Mouse (Mus musculus) CH12.LX (cell line): ENCODE measurements around the gene Klk7. TPM values are rescaled to one million over a fixed set of nuclear protein-coding genes. Genes with fewer than 3 reads are reported as not detected.

Source experiments
- DNase-seq: peaks from one replicate; pipeline ENCODE4 v3.0.0-alpha.2; 2013; ENCODE audit errors: extremely low read depth
- H3K27ac ChIP-seq: 2 replicates; pipeline ENCODE4 v1.5.1; 2012; ENCODE audit warnings: low read depth, mild to moderate bottlenecking, control low read depth, moderate library complexity; ENCODE audit not compliant: insufficient read depth
- H3K27me3 ChIP-seq: replicated peaks from 2 replicates; pipeline ENCODE3; 2012; ENCODE audit warnings: inconsistent platforms
- H3K36me3 ChIP-seq, 2 experiments: replicated peaks in 1 of 2; 2 replicates each; pipeline versions ENCODE3 to v1.6.1; 2012; ENCODE audit warnings: inconsistent platforms in 1 of 2, low read length in 1 of 2, mild to moderate bottlenecking in 1 of 2, mixed read lengths in 1 of 2, moderate library complexity in 1 of 2; ENCODE audit not compliant: control insufficient read depth in 1 of 2, insufficient read depth in 1 of 2
- H3K4me1 ChIP-seq, 2 experiments: 2 replicates each; pipeline ENCODE4 v1.6.1; 2012; ENCODE audit warnings: inconsistent platforms in 1 of 2, moderate library complexity in 1 of 2; ENCODE audit not compliant: insufficient read depth in 2 of 2, control insufficient read depth in 1 of 2
- H3K4me2 ChIP-seq: 2 replicates; pipeline ENCODE4 v1.6.1; 2012; ENCODE audit warnings: low read depth, mild to moderate bottlenecking, control low read depth; ENCODE audit not compliant: poor library complexity, insufficient read depth, severe bottlenecking
- H3K4me3 ChIP-seq, 3 experiments: fragments of 150-350 bp in 1 of 3; sonication (generic) in 1 of 3; replicated peaks in 1 of 3; 2 replicates each; pipeline versions ENCODE3 to v1.5.1; 2011 to 2012; ENCODE audit warnings: low read depth in 2 of 3, low read length in 2 of 3, mild to moderate bottlenecking in 2 of 3, moderate library complexity in 2 of 3, control low read depth in 1 of 3, improper control_type of control experiment in 1 of 3, inconsistent platforms in 1 of 3, mixed read lengths in 1 of 3; ENCODE audit not compliant: poor library complexity in 1 of 3
- H3K79me2 ChIP-seq: replicated peaks from 2 replicates; pipeline ENCODE4 v1.6.1; 2012; ENCODE audit warnings: mild to moderate bottlenecking, moderate library complexity; ENCODE audit not compliant: control insufficient read depth, poor library complexity, insufficient read depth, severe bottlenecking; ENCODE audit errors: extremely low read depth
- H3K9ac ChIP-seq: 2 replicates; pipeline ENCODE4 v1.6.1; 2012; ENCODE audit warnings: low read depth, mild to moderate bottlenecking, control low read depth, moderate library complexity; ENCODE audit not compliant: insufficient read depth
- H3K9me3 ChIP-seq: replicated peaks from 2 replicates; pipeline ENCODE3; 2012; ENCODE audit warnings: low read length, inconsistent platforms, mixed read lengths
- CHD2 ChIP-seq: IDR thresholded peaks from 2 replicates; pipeline ENCODE4 v1.6.1; 2011; ENCODE audit warnings: low read length, improper control_type of control experiment
- E2F4 ChIP-seq: IDR thresholded peaks from 2 replicates; pipeline ENCODE4 v1.6.1; 2011; ENCODE audit warnings: low read depth, low read length, improper control_type of control experiment; ENCODE audit not compliant: insufficient replicate concordance
- ELF1 ChIP-seq: IDR thresholded peaks from 2 replicates; pipeline ENCODE4 v1.6.1; 2014; ENCODE audit warnings: low read depth, mild to moderate bottlenecking, inconsistent platforms, low read length, improper control_type of control experiment
- ETS1 ChIP-seq: conservative IDR thresholded peaks from 2 replicates; pipeline ENCODE4 v1.6.1; 2012; ENCODE audit warnings: low read depth, mild to moderate bottlenecking, inconsistent platforms, low read length, improper control_type of control experiment, moderate library complexity
- GABPA ChIP-seq: IDR thresholded peaks from 2 replicates; pipeline ENCODE4 v1.6.1; 2012; ENCODE audit warnings: low read depth, low read length, improper control_type of control experiment, inconsistent platforms; ENCODE audit not compliant: insufficient replicate concordance
- HCFC1 ChIP-seq: IDR thresholded peaks from 2 replicates; pipeline ENCODE4 v1.6.1; 2012; ENCODE audit warnings: low read depth, mild to moderate bottlenecking, inconsistent platforms, low read length, improper control_type of control experiment
- IRF4 ChIP-seq: IDR thresholded peaks from 2 replicates; pipeline ENCODE4 v1.6.1; 2014; ENCODE audit warnings: low read depth, mild to moderate bottlenecking, inconsistent platforms, low read length, improper control_type of control experiment
- JUN ChIP-seq: IDR thresholded peaks from 2 replicates; pipeline ENCODE4 v1.6.1; 2011; ENCODE audit warnings: low read depth, mild to moderate bottlenecking, low read length, improper control_type of control experiment, moderate library complexity; ENCODE audit not compliant: insufficient read depth
- JUND ChIP-seq: conservative IDR thresholded peaks from 2 replicates; pipeline ENCODE4 v1.6.1; 2011; ENCODE audit warnings: low read depth, low read length, improper control_type of control experiment
- KAT2A ChIP-seq: IDR thresholded peaks from 2 replicates; pipeline ENCODE4 v1.6.1; 2012; ENCODE audit warnings: low read length, improper control_type of control experiment, inconsistent platforms; ENCODE audit not compliant: insufficient replicate concordance
- MAFK ChIP-seq: IDR thresholded peaks from 2 replicates; pipeline ENCODE4 v1.6.1; 2011; ENCODE audit warnings: low read length, improper control_type of control experiment; ENCODE audit not compliant: insufficient replicate concordance
- MAX ChIP-seq: IDR thresholded peaks from 2 replicates; pipeline ENCODE4 v1.6.1; 2011; ENCODE audit warnings: low read length, improper control_type of control experiment
- MEF2A ChIP-seq: IDR thresholded peaks from 2 replicates; pipeline ENCODE4 v1.6.1; 2014; ENCODE audit warnings: low read depth, mild to moderate bottlenecking, inconsistent platforms, low read length, improper control_type of control experiment, borderline replicate concordance
- MXI1 ChIP-seq: IDR thresholded peaks from 2 replicates; pipeline ENCODE4 v1.6.1; 2011; ENCODE audit warnings: mild to moderate bottlenecking, low read depth, low read length, improper control_type of control experiment
- MYC ChIP-seq: IDR thresholded peaks from 2 replicates; pipeline ENCODE4 v1.6.1; 2011; ENCODE audit warnings: low read depth, mild to moderate bottlenecking, improper control_type of control experiment, low read length
- NRF1 ChIP-seq: IDR thresholded peaks from 2 replicates; pipeline ENCODE4 v1.6.1; 2014; ENCODE audit warnings: low read depth, mild to moderate bottlenecking, inconsistent platforms, low read length, improper control_type of control experiment, moderate library complexity
- PAX5 ChIP-seq: IDR thresholded peaks from 2 replicates; pipeline ENCODE4 v1.6.1; 2012; ENCODE audit warnings: low read length, inconsistent platforms, mixed read lengths
- SIN3A ChIP-seq: IDR thresholded peaks from 2 replicates; pipeline ENCODE4 v1.6.1; 2012; ENCODE audit warnings: low read length, improper control_type of control experiment, inconsistent platforms
- TCF12 ChIP-seq: IDR thresholded peaks from 2 replicates; pipeline ENCODE4 v1.6.1; 2014; ENCODE audit warnings: low read depth, mild to moderate bottlenecking, inconsistent platforms, low read length, improper control_type of control experiment
- USF1 ChIP-seq: IDR thresholded peaks from 2 replicates; pipeline ENCODE4 v1.6.1; 2014; ENCODE audit warnings: low read depth, mild to moderate bottlenecking, inconsistent platforms, low read length, improper control_type of control experiment
- USF2 ChIP-seq: conservative IDR thresholded peaks from 2 replicates; pipeline ENCODE4 v1.6.1; 2011; ENCODE audit warnings: low read depth, low read length, improper control_type of control experiment
- ZC3H11A ChIP-seq: IDR thresholded peaks from 2 replicates; pipeline ENCODE4 v1.6.1; 2012; ENCODE audit warnings: low read depth, mild to moderate bottlenecking, inconsistent platforms, low read length, improper control_type of control experiment
- ZKSCAN1 ChIP-seq: IDR thresholded peaks from 2 replicates; pipeline ENCODE4 v1.6.1; 2012; ENCODE audit warnings: low read depth, inconsistent platforms, low read length, improper control_type of control experiment, borderline replicate concordance
- ZMIZ1 ChIP-seq: IDR thresholded peaks from 2 replicates; pipeline ENCODE4 v1.6.1; 2012; ENCODE audit warnings: low read depth, mild to moderate bottlenecking, inconsistent platforms, low read length, improper control_type of control experiment
- ZNF384 ChIP-seq: IDR thresholded peaks from 2 replicates; pipeline ENCODE4 v1.6.1; 2012; ENCODE audit warnings: low read depth, low read length, improper control_type of control experiment, inconsistent platforms
- dilution Hi-C: fragments of 300-500 bp; cut with MboI; formaldehyde crosslinking; loops from 2 replicates; pipeline ENCODE4 v1.14.3; 2020; ENCODE audit warnings: low sequenced_read_pairs; ENCODE audit not compliant: extremely low pct_unique_long_range_greater_than_20kb, extremely low pct_ligation_motif_present
- in situ Hi-C: fragments of 300-500 bp; cut with MboI; formaldehyde crosslinking; loops from 3 replicates; pipeline ENCODE4 v1.14.3; 2019; ENCODE audit warnings: low sequenced_read_pairs, low pct_ligation_motif_present, low pct_unique_long_range_greater_than_20kb, mixed read lengths
- polyA plus RNA-seq: library from polyadenylated mRNA; unstranded; fragments of >175 nt; gene quantifications from 2 replicates; pipeline ENCODE4 v1.2.1, GENCODE M21; 2012; ENCODE audit warnings: low read depth; ENCODE audit not compliant: insufficient read length
- total RNA-seq, 2 experiments: library from RNA; depleted of rRNA; stranded (reverse); fragments of 300-350 nt in 1 of 2; fragments of >200 nt in 1 of 2; gene quantifications; 2 replicates each; pipeline ENCODE4 v1.2.3; 2012 to 2014

The Klk7 gene
- total RNA-seq (2012; rRNA removed) (not detected in 2 replicates), total RNA-seq (2014; rRNA removed) (not detected in 2 replicates), polyA plus RNA-seq (not detected in 2 replicates)

DNA sequence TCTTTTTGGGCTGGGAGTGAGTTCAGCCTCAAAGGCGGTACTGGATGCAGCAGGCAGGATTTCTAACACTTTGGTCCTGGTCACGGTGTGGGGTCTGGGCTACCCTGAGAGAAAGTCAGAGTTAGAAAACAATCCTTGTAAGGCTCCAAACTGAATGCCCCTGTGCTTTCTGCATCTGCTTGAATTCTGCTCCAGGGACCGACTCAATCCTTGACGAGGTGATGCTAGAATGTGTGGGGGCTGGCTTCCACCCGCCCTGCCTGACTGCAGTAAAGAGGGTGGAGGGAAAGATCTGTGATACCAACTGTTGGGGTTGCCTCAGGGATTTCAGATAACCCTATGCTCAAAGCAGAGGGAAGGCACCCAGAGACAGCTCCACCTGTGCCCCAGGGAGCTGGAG lies at the start of gene Klk7:
TSS of gene Klk7 (plus strand) at position 301 of the 400 bp plus-strand sequence.
- no peak within 1 kb of the TSS for H3K4me3 ChIP-seq
- H3K79me2 ChIP-seq = no peaks in the 10 kb centered on the region
- dilution Hi-C loops (no loop called here), in situ Hi-C loops (no loop called here)
- H3K36me3 ChIP-seq = no peaks in the 10 kb centered on the region
- H3K4me2 ChIP-seq = no peak within 1 kb of the TSS
- DNase-seq = no peak
- peaks cover 88% of the 10 kb centered on the region for H3K27me3 ChIP-seq
- no peaks in the 10 kb centered on the region for H3K9me3 ChIP-seq
- TF ChIP-seq USF2 (no peak), GABPA (no peak), ZKSCAN1 (no peak), MXI1 (no peak), HCFC1 (no peak), ELF1 (no peak), KAT2A (no peak), NRF1 (no peak), ZMIZ1 (no peak), USF1 (no peak), E2F4 (no peak), JUND (no peak), MAFK (no peak)
- H3K27ac ChIP-seq = no peak within 1 kb of the TSS
- H3K9ac ChIP-seq = no peak within 1 kb of the TSS
- no peaks in the 10 kb centered on the region for H3K4me1 ChIP-seq

DNA sequence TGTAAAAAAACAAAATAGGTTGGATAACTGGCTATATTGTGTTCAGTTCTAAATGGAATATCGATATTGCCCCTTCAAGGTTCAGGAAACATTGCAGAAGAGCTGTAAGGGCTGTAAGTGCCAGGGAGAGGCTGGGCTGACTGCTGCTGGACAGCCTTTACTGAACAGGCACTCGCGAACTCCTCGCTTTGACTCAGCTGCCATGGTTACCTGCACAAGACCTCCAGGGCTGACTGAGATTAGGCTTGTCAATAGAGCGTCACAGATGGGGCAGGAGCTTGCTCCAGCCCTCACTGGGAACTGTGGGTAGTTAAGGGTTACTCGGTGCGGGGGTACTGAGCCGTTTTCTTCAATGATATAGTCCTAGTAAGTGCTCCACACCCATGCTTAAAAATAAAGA lies 44.6 kb upstream of the Klk7 start:
- H3K27me3 ChIP-seq = peaks cover 66% of the 10 kb centered on the region
- no peak overlapping the region for H3K4me2 ChIP-seq
- no peaks in the 10 kb centered on the region for H3K79me2 ChIP-seq
- H3K27ac ChIP-seq = no peak overlapping the region
- DNase-seq = no peak
- H3K4me3 ChIP-seq = no peak overlapping the region
- TF ChIP-seq TCF12 = no peak
- TF ChIP-seq ZC3H11A = no peak
- TF ChIP-seq IRF4 = no peak
- no peak for TF ChIP-seq JUN
- TF ChIP-seq ETS1 = no peak
- no peak for TF ChIP-seq PAX5
- TF ChIP-seq MAX = no peak
- no peak for TF ChIP-seq ZNF384
- TF ChIP-seq CHD2 = no peak
- no peak for TF ChIP-seq MXI1
- no peak for TF ChIP-seq JUND
- TF ChIP-seq MYC = no peak
- TF ChIP-seq MEF2A = no peak
- no peak for TF ChIP-seq SIN3A
- no peak for TF ChIP-seq E2F4
- no peak for TF ChIP-seq ELF1
- TF ChIP-seq USF2 = no peak
- in situ Hi-C loops = no loop called here
- no peaks in the 10 kb centered on the region for H3K4me1 ChIP-seq
- dilution Hi-C loops = no loop called here
- H3K9me3 ChIP-seq = no peaks in the 10 kb centered on the region
- no peak overlapping the region for H3K9ac ChIP-seq
- no peaks in the 10 kb centered on the region for H3K36me3 ChIP-seq
